Mouse (Mus musculus) CH12.LX (cell line): Measurements from ENCODE around the gene Zfp827. TPM values are rescaled to one million over a fixed set of nuclear protein-coding genes. Genes with fewer than 3 reads are reported as not detected.

Source experiments
- DNase-seq: peaks from one replicate; pipeline ENCODE4 v3.0.0-alpha.2; 2013; ENCODE audit errors: extremely low read depth
- H3K27ac ChIP-seq: 2 replicates; pipeline ENCODE4 v1.5.1; 2012; ENCODE audit warnings: low read depth, mild to moderate bottlenecking, control low read depth, moderate library complexity; ENCODE audit not compliant: insufficient read depth
- H3K27me3 ChIP-seq: replicated peaks from 2 replicates; pipeline ENCODE3; 2012; ENCODE audit warnings: inconsistent platforms
- H3K36me3 ChIP-seq, 2 experiments: replicated peaks in 1 of 2; 2 replicates each; pipeline versions ENCODE3 to v1.6.1; 2012; ENCODE audit warnings: inconsistent platforms in 1 of 2, low read length in 1 of 2, mild to moderate bottlenecking in 1 of 2, mixed read lengths in 1 of 2, moderate library complexity in 1 of 2; ENCODE audit not compliant: control insufficient read depth in 1 of 2, insufficient read depth in 1 of 2
- H3K4me1 ChIP-seq, 2 experiments: 2 replicates each; pipeline ENCODE4 v1.6.1; 2012; ENCODE audit warnings: inconsistent platforms in 1 of 2, moderate library complexity in 1 of 2; ENCODE audit not compliant: insufficient read depth in 2 of 2, control insufficient read depth in 1 of 2
- H3K4me2 ChIP-seq: 2 replicates; pipeline ENCODE4 v1.6.1; 2012; ENCODE audit warnings: low read depth, mild to moderate bottlenecking, control low read depth; ENCODE audit not compliant: poor library complexity, insufficient read depth, severe bottlenecking
- H3K4me3 ChIP-seq, 3 experiments: fragments of 150-350 bp in 1 of 3; sonication (generic) in 1 of 3; replicated peaks in 1 of 3; 2 replicates each; pipeline versions ENCODE3 to v1.5.1; 2011 to 2012; ENCODE audit warnings: low read depth in 2 of 3, low read length in 2 of 3, mild to moderate bottlenecking in 2 of 3, moderate library complexity in 2 of 3, control low read depth in 1 of 3, improper control_type of control experiment in 1 of 3, inconsistent platforms in 1 of 3, mixed read lengths in 1 of 3; ENCODE audit not compliant: poor library complexity in 1 of 3
- H3K79me2 ChIP-seq: replicated peaks from 2 replicates; pipeline ENCODE4 v1.6.1; 2012; ENCODE audit warnings: mild to moderate bottlenecking, moderate library complexity; ENCODE audit not compliant: control insufficient read depth, poor library complexity, insufficient read depth, severe bottlenecking; ENCODE audit errors: extremely low read depth
- H3K9ac ChIP-seq: 2 replicates; pipeline ENCODE4 v1.6.1; 2012; ENCODE audit warnings: low read depth, mild to moderate bottlenecking, control low read depth, moderate library complexity; ENCODE audit not compliant: insufficient read depth
- H3K9me3 ChIP-seq: replicated peaks from 2 replicates; pipeline ENCODE3; 2012; ENCODE audit warnings: low read length, inconsistent platforms, mixed read lengths
- BHLHE40 ChIP-seq: IDR thresholded peaks from 2 replicates; pipeline ENCODE4 v1.6.1; 2011; ENCODE audit warnings: mild to moderate bottlenecking, low read depth, low read length, improper control_type of control experiment
- CHD1 ChIP-seq: IDR thresholded peaks from 2 replicates; pipeline ENCODE4 v1.6.1; 2012; ENCODE audit warnings: low read depth, low read length, improper control_type of control experiment, inconsistent platforms
- CHD2 ChIP-seq: IDR thresholded peaks from 2 replicates; pipeline ENCODE4 v1.6.1; 2011; ENCODE audit warnings: low read length, improper control_type of control experiment
- CTCF ChIP-seq, 2 experiments: IDR thresholded peaks in 1 of 2; conservative IDR thresholded peaks in 1 of 2; 2 replicates each; pipeline ENCODE4 v1.5.1; 2011 to 2012; ENCODE audit warnings: low read depth in 2 of 2, low read length in 2 of 2, improper control_type of control experiment in 1 of 2, inconsistent platforms in 1 of 2, mild to moderate bottlenecking in 1 of 2, moderate library complexity in 1 of 2
- E2F4 ChIP-seq: IDR thresholded peaks from 2 replicates; pipeline ENCODE4 v1.6.1; 2011; ENCODE audit warnings: low read depth, low read length, improper control_type of control experiment; ENCODE audit not compliant: insufficient replicate concordance
- ELF1 ChIP-seq: IDR thresholded peaks from 2 replicates; pipeline ENCODE4 v1.6.1; 2014; ENCODE audit warnings: low read depth, mild to moderate bottlenecking, inconsistent platforms, low read length, improper control_type of control experiment
- EP300 ChIP-seq: IDR thresholded peaks from 2 replicates; pipeline ENCODE4 v1.6.1; 2011; ENCODE audit warnings: low read length, improper control_type of control experiment
- HCFC1 ChIP-seq: IDR thresholded peaks from 2 replicates; pipeline ENCODE4 v1.6.1; 2012; ENCODE audit warnings: low read depth, mild to moderate bottlenecking, inconsistent platforms, low read length, improper control_type of control experiment
- IRF4 ChIP-seq: IDR thresholded peaks from 2 replicates; pipeline ENCODE4 v1.6.1; 2014; ENCODE audit warnings: low read depth, mild to moderate bottlenecking, inconsistent platforms, low read length, improper control_type of control experiment
- JUND ChIP-seq: conservative IDR thresholded peaks from 2 replicates; pipeline ENCODE4 v1.6.1; 2011; ENCODE audit warnings: low read depth, low read length, improper control_type of control experiment
- MAFK ChIP-seq: IDR thresholded peaks from 2 replicates; pipeline ENCODE4 v1.6.1; 2011; ENCODE audit warnings: low read length, improper control_type of control experiment; ENCODE audit not compliant: insufficient replicate concordance
- MXI1 ChIP-seq: IDR thresholded peaks from 2 replicates; pipeline ENCODE4 v1.6.1; 2011; ENCODE audit warnings: mild to moderate bottlenecking, low read depth, low read length, improper control_type of control experiment
- NRF1 ChIP-seq: IDR thresholded peaks from 2 replicates; pipeline ENCODE4 v1.6.1; 2014; ENCODE audit warnings: low read depth, mild to moderate bottlenecking, inconsistent platforms, low read length, improper control_type of control experiment, moderate library complexity
- PAX5 ChIP-seq: IDR thresholded peaks from 2 replicates; pipeline ENCODE4 v1.6.1; 2012; ENCODE audit warnings: low read length, inconsistent platforms, mixed read lengths
- POLR2AphosphoS2 ChIP-seq: IDR thresholded peaks from 2 replicates; pipeline ENCODE4 v1.6.1; 2011; ENCODE audit warnings: low read depth, low read length, improper control_type of control experiment
- TCF12 ChIP-seq: IDR thresholded peaks from 2 replicates; pipeline ENCODE4 v1.6.1; 2014; ENCODE audit warnings: low read depth, mild to moderate bottlenecking, inconsistent platforms, low read length, improper control_type of control experiment
- USF1 ChIP-seq: IDR thresholded peaks from 2 replicates; pipeline ENCODE4 v1.6.1; 2014; ENCODE audit warnings: low read depth, mild to moderate bottlenecking, inconsistent platforms, low read length, improper control_type of control experiment
- USF2 ChIP-seq: conservative IDR thresholded peaks from 2 replicates; pipeline ENCODE4 v1.6.1; 2011; ENCODE audit warnings: low read depth, low read length, improper control_type of control experiment
- ZKSCAN1 ChIP-seq: IDR thresholded peaks from 2 replicates; pipeline ENCODE4 v1.6.1; 2012; ENCODE audit warnings: low read depth, inconsistent platforms, low read length, improper control_type of control experiment, borderline replicate concordance
- ZMIZ1 ChIP-seq: IDR thresholded peaks from 2 replicates; pipeline ENCODE4 v1.6.1; 2012; ENCODE audit warnings: low read depth, mild to moderate bottlenecking, inconsistent platforms, low read length, improper control_type of control experiment
- ZNF384 ChIP-seq: IDR thresholded peaks from 2 replicates; pipeline ENCODE4 v1.6.1; 2012; ENCODE audit warnings: low read depth, low read length, improper control_type of control experiment, inconsistent platforms
- dilution Hi-C: fragments of 300-500 bp; cut with MboI; formaldehyde crosslinking; loops from 2 replicates; pipeline ENCODE4 v1.14.3; 2020; ENCODE audit warnings: low sequenced_read_pairs; ENCODE audit not compliant: extremely low pct_unique_long_range_greater_than_20kb, extremely low pct_ligation_motif_present
- in situ Hi-C: fragments of 300-500 bp; cut with MboI; formaldehyde crosslinking; loops from 3 replicates; pipeline ENCODE4 v1.14.3; 2019; ENCODE audit warnings: low sequenced_read_pairs, low pct_ligation_motif_present, low pct_unique_long_range_greater_than_20kb, mixed read lengths
- polyA plus RNA-seq: library from polyadenylated mRNA; unstranded; fragments of >175 nt; gene quantifications from 2 replicates; pipeline ENCODE4 v1.2.1, GENCODE M21; 2012; ENCODE audit warnings: low read depth; ENCODE audit not compliant: insufficient read length
- total RNA-seq, 2 experiments: library from RNA; depleted of rRNA; stranded (reverse); fragments of 300-350 nt in 1 of 2; fragments of >200 nt in 1 of 2; gene quantifications; 2 replicates each; pipeline ENCODE4 v1.2.3; 2012 to 2014

The Zfp827 gene
- total and polyA plus RNA-seq, 3 experiments, result 4.3 to 11.1 (median 7.8) TPM

DNA sequence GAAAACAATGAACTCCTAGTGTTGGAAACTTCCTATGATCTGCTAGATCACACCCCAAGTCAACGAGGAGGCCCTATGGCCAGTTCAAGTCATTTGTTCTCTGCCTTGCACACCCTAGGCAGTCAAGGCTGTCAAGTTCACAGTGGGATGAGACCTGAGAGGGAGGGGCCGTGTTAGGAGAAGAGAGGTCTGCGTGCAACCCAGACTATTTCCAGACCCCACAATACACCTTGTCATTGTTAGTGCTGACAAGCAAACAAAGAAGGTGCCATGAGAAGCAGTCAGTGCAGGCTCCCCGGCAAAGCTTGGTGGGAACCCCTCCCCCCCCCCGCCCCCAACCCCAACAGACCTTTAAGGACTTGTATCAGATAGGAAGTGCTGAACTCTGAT lies 194.5 kb downstream of the Zfp827 start:
- Histone ChIP-seq H3K4me1 (peaks cover 3 to 23% of the 10 kb centered on the region in 2 experiments; a peak in 3 of 4 replicates), H3K27ac (no peak overlapping the region), H3K4me2 (no peak overlapping the region), H3K4me3 (no peak overlapping the region), H3K36me3 (peaks cover 0 to 3% of the 10 kb centered on the region in 2 experiments), H3K79me2 (no peaks in the 10 kb centered on the region), H3K27me3 (no peaks in the 10 kb centered on the region), H3K9ac (no peak overlapping the region), H3K9me3 (peaks cover 8% of the 10 kb centered on the region)
- in situ Hi-C loops (no loop called here), dilution Hi-C loops (no loop called here)
- DNase-seq, result no peak
- no peak for TF ChIP-seq BHLHE40
- TF ChIP-seq ZMIZ1, result no peak
- TF ChIP-seq USF1, result no peak
- TF ChIP-seq EP300, result no peak
- no peak for TF ChIP-seq IRF4
- no peak for TF ChIP-seq E2F4
- no peak for TF ChIP-seq NRF1
- no peak for TF ChIP-seq CHD1

DNA sequence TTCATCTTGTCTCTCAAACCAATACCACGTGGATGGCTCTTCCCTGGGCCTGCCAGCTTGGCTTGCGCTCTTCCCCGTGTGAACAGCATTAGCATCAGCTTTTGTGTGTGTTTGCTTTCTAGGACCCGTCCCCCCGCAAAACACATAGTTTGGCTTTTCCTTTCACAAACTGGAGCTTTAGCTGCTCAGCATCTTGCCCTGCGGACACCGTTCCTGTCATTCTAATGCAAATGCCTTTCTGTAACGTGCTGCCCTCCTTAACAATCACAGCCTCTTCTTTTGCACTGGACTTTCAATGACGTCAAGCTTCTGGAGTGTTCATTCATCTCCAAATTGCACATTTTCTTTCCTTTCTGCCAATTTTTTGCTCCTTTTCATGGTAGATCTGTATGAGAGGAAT lies 196.1 kb downstream of the Zfp827 start:
- dilution Hi-C loops, result no loop called here
- Histone ChIP-seq H3K9me3 (peaks cover 15% of the 10 kb centered on the region), H3K9ac (no peak overlapping the region), H3K4me3 (no peak overlapping the region), H3K27ac (no peak overlapping the region), H3K27me3 (no peaks in the 10 kb centered on the region), H3K4me2 (no peak overlapping the region), H3K4me1 (peaks cover 3 to 23% of the 10 kb centered on the region in 2 experiments; a peak in 3 of 4 replicates), H3K79me2 (no peaks in the 10 kb centered on the region), H3K36me3 (peaks cover 4 to 15% of the 10 kb centered on the region in 2 experiments)
- TF ChIP-seq PAX5 (no peak), IRF4 (no peak), BHLHE40 (no peak), HCFC1 (no peak), USF2 (no peak), CHD2 (no peak), ELF1 (no peak), TCF12 (no peak), CTCF (conservative IDR thresholded peaks at IDR 0.05 in 1 of 2, IDR thresholded peaks at IDR 0.05 in 1 of 2; ENCODE audit: low read depth in 2 of 2, low read length in 2 of 2) (no peak), ZNF384 (no peak), ZKSCAN1 (no peak), JUND (no peak), MXI1 (no peak), MAFK (no peak), EP300 (no peak), NRF1 (no peak), POLR2AphosphoS2 (no peak), USF1 (no peak)
- no peak for DNase-seq
- in situ Hi-C loops, result no loop called here
